Mouse (Mus musculus) right cerebral cortex, postnatal 14 days (tissue): ENCODE measurements at regions not wholly inside any gene's neighbourhood (a gene's known extent, or its start where the extent isn't known, plus 50 kb on each side); places are given as distances from the start of the nearest gene placed in this dataset.
"Not testable (repeated sequence)": the region's sequence is repeated elsewhere in the genome, so short reads cannot be mapped to it uniquely, and the experiment has no call there.

Experiments used
- DNase-seq: peaks from one replicate; pipeline ENCODE4 v3.0.0; 2022

DNA sequence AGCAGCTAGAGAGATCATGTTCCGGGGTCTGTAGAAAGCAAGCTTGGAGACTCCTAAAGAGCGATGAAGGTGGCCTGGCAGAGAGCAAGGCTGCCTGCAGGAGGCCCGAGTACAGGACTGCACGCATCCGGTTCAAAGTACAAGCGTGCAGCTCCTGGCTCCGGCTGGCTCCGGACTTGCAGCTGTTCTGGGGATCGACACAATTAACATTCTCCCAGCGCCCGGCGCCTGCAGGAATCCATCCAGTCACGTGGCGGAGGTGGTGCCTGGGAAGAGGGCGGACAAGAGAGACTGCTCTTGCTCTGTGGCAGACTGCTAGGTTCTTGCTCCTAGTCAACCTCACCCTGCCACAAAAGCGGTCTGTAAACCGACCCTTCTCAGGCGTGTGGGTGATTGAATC, 86.9 kb downstream of the Bdh1 start:
- peak; percentile 78 for DNase-seq

DNA sequence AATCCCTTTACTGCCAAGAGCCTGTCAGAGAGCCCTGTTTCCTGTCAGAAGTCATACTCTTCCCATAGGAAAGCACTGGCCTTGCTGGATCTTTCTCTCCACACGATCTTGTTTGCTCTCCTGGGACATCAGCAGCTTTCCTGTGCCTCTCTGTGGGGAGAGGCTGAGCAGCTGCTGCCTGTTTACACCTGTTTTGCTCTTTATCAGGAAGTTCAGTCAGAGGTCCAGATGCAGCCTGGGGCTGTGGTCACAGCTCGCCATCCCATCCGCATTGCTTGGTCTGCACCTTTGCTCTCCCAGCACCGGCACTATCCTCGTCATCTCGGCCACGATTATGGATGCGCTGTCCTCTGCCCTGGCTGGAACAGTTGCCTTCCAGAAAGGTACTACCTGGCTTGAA, 88.0 kb downstream of the Bdh1 start:
- no peak for DNase-seq

DNA sequence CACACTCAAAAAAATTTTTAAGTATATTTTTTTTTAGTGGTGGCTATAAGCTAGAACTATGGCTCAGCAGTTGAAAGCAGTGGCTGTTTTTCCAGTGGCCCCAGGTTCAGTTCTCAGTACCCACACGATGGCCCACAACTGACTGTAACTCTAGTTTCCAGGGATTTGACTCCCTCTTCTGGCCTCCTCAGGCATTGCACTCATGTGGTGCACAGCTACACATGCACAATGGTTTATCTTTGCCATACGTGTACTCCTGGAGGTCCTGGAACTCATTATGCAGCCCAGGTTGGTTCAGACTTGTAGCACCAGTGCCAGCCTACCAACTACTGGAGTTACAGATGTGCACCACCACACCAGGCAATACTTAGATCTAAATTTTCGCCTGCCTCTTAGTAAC, 96.7 kb downstream of the Bdh1 start:
- DNase-seq: no peak

DNA sequence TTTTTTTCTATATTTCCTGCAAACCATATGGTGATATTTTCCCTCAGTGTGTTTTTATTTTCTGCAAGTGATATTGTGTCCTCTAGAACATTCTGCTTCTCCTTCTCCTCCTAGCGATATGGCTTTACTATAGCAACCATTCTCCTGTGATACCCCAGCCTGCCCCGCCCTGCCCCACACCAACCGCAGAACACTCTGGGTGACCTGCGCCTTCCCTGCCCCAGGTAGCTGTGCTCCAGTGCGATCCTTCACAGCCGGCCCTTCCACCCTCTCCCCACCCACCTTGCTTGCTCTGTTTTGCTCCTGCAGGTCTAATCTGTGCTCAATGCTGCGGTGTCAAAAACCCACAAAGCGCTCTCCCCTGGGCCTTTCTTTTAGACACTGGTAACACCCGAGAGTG, 98.0 kb downstream of the Bdh1 start:
- DNase-seq: no peak

DNA sequence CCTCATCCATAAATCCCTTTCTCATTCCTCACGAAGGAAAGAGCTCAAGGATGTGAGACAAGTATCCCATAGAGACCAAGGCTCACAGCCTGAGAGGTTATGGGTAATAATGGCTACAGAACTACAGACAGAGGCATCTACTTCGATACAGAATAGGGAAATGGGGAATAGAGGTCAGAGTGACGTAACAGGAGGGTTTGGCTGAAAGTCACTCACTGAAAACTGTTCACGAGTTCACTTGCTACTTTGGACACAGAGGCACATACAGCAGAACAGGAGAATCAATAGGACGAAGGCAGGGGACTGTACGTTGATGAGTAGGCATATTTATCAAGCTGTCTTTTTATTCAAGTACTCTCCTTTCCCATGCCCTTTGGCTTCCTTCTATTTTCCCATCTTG, 99.7 kb downstream of the Bdh1 start:
- no peak for DNase-seq

DNA sequence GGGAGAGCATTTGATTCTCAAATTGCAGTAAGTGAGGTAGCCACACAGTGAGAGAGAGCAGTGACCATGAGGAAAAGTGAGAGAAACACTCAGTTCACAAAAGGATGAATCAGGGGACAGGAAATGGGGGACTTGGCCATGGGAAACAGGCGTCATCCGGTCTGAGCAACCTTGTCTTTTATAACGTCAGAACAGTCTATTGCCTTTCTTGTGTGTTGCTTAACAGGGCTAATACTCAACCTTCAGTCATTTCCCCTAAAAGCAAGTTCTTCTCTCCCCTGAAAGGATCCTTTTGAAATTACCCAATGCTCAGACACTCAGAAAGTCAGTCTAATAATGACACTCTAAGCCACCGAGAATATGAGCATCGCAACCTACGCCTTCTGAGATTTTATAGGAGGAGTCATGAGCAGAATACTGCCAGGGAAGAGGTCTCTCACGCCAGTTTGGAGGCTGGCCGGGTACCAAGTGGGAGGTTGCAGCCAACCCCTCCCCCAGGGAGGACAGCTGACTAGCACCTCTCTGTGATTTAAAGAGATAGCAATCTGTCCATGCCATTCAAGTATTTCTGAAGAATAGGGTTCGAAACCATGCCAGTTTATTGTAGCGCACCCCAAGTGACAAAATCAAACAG, 104.7 kb downstream of the Bdh1 start:
- no peak for DNase-seq

DNA sequence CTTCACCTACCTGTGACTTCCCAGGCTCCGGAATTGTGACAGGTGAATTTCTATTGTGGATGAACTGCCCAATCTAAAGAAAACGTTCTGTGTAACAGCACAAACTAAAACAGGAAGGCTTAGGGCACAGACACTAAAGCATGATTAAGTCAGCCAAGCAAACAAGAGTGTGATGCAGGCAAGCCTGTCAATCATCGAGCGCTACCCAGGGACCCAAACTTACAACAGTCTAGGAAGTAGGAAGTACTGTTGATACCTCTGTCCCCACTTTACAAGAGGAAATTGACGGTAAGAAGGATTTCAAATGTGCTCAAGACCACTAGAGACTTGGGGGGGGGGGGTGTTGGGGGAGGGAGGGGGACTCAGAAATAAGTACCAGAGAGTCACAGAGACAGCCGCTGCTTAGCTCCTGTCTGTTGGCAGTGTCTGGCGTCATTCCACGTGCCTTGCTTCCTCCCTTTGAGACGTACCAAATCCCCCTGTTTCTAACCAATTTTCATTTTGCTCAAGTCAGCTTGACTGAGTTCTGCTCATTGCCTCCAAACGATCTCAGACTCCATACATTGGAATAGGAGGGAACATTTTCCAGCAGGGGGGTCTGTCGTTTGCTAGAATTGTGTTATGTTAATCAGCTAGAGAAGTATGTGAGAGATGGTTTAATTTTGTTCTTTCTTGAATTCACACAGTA, 106.7 kb downstream of the Bdh1 start:
- DNase-seq: no peak

DNA sequence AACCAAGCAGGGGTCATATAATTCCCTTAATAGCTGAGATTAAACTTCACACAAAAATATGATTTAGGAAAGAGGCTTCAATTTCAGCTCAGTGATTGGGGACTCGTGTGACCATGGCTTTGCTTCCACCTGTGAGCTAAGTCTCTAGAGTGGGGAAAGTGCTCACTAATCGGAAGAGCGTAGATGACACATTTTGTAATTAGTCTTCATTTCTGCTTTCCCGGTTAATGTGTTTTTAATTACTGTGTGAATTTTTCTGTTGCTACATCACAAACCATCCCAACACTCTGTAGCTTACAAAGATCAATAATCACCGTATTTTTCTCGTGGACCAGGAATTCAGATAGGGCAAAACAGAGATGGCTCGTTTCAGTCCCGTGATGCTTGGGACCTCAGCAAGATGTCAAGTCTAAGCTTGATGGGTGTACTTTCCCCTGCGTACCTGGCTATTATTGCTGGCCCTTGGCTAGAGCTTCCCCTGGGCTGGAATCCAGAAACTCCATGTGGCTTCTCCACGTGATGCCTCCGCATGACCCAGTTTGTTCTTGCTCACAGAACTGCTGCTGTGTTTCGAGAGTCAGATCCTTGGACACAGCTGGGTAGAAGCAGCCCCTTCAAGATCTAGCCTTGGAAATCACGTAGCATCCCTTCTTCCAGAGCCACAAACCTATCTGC, 107.3 kb downstream of the Bdh1 start:
- DNase-seq: peak; percentile 39

DNA sequence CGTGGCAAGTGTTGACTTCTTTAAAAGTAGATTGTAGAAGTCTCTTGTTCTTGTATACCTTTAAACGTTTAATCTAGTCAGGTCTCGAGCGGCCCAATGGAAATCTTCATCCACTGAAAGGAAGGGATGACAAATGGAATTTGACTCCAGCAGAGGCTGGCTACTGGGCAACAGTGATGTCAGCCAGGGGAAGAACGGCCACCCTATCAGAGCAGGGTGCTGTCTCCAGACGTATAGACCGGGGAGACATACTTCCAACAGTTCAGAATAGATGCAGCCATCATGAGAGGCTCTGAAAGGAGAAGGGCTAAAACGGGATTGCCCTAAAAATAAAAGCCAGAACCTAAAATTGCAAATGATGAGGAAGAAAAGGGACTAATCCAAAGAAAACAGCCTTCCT, 108.0 kb downstream of the Bdh1 start:
- no peak for DNase-seq

DNA sequence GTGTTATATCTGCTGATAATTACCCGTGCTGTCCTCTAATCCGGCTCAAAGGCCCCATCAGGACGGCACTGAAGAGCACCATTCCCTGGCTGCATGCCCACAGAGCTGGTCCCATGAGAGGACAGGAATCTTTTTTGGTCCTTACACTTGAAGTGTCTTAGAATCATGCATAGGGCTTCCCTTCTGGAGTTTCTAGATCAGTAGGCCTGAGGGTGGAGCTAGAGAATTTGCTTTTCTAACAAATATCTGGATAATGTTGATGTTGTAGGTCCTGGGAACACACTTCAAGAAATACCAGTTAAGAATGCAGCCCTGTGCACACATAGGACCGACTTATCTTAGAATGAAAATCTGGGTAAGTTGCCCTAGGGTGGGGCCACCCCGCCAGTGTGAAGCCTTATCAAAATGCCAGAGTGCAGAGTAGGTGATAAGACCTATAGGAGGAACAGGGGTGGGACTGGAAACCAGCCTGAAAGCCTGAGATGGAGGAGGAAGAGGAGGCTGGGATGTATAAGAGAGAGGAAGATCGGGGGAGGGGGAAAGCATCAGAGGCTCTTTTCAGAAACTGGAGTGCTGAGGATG, 111.2 kb downstream of the Bdh1 start:
- no peak for DNase-seq

DNA sequence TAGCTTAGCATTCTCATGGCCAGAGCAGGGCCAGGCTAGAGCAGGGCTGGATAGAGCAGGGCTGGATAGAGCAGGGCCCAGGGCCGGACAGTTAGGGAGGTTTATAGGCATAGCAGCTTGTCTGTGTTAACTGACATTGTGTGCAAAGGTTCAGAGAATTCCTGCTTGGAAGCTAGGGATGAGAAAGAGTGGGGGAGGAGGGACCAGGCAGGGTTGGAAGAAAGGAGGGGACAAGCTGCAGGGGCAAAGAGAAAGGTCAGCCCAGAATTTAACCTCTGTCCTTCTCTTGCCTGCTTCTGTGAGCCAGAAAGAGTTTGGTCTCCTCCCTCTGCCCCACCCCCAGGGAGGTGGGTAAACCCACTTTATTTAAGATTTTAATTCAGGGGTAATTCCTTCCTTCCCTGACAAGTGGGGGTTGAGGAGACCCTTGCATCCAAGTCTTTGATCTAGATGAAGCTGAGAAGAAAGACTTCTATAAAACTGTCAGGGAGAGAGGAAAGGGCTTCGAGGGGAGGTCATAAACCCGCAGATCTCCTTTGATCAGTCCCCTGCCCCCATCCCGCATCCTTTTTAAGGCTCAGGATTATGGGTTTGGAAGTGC, 112.9 kb downstream of the Bdh1 start:
- no peak for DNase-seq

DNA sequence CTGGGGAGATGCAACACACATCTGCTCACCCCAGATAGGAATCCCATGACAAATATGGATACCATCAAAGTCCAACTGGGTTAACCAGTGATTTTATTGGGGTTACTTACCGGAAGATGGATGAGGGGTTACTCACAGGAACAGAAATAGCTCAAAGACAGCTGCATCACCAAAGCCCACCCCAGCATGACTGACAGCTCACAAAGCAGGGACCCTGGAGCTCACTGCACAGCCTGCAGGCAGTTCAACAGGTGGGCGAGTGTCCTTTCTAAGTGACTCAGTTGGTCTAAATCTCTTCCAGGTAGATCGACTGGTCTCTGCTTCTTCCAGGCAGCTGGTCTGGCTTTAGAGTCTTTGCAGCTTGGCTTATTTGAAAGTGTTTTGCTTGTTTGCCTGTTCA, 114.2 kb downstream of the Bdh1 start:
- DNase-seq: no peak

DNA sequence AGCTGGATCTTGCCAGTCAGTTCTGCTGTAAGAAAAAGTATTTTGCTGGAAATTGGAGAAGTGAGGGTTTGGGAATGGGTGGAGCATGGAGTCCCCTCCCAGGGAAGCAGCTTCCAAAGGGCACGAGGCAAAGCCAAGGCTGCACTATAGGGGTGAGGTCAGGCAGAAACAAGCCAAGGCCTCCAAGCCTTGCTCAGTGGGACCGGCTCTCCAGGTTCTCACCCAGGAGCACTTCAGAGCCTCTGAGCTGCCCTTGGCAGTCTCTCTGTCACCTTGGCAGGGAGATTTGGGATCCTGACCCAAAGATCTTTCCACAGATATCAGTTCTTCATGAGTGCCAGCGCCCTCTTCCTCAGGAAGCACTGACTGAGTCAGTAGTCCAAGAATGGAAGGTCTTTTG, 116.5 kb downstream of the Bdh1 start:
- no peak for DNase-seq

DNA sequence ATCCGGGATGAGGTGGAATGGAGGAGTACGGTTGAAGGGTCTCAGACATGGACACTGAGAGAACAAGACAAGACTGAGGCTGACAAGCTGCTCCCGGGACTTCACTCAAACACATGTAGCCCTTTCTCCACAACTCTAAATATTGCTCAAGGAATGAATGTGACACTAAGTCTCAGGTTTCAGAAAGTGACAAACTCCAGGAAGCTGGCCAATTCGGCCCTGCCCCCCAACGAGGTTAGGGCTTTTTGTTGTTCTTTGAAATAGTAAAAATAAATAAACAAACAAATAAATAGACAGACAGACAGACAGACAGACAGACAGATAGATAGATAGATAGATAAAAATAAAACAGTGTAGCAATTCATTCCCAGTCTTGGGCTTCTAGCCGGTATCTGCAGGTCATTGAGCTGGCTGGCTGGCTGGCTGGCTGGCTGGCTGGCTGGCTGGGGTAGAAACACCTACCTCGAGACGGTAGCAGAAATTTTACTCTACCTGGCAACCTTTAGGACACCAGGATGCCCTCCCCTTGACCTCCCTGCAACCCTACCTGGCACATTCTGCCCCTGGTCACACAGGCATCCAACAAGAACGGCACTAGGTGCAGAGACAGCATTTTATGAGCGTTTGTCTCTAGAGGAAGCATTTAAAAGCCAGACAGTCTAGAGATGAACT, 119.6 kb upstream of the Dlg1 start:
- DNase-seq: no peak

DNA sequence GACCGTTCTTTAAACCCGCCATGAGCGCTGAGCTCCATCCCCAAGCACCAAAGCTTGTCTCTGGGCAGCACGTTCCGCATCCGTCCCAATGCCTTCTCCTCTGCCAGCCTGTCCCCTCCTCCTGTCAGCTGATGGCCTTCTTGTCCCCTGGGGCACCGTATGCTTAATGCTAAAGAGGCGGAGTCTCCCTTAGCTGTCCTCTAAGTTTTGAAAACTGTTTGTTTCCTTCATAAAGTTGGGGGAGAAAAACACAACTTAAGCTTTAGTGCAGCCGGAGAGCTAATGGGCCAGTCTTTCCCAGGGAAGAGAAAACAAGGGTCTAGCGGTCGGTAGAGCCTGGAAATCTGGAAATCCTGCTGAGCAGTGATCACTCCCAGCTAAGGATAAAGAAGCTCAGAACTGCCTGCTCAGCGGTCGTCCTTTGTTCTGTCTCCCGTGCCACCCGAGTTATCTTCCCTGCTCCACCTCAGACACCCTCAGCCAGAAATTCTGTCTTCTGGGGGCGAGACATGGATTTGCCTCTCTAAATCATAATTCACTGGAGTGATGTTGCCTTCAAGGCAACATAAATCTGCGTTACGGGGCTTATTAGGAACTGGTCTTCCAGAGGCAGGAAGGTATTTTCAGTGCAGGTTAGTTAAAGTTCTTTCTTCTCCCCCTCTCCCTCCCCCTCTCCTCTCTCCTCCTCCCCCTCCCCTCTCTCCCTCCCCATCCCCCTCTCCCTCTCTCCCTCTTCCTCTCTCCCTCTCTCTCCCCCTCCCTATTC, 117.0 kb upstream of the Dlg1 start:
- no peak for DNase-seq

DNA sequence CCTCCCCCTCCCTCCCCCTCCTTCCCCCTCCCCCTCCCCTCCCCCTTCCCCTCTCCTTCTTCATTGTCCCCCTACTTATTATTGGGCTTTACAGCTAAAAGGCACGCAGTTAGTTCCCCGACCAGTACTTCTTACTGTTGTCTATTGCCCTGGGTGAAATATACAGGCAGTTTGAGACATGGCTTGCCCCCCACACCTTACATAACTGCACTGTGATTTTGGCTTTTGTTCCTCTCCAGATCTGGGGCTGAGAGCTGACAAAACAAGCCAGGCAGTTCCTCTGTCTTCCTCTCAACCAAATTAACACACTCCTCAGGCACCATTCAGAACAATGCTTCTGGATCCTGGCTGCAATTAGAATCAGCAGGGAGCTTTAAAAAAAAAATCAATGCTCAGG, 116.4 kb upstream of the Dlg1 start:
- DNase-seq: no peak

DNA sequence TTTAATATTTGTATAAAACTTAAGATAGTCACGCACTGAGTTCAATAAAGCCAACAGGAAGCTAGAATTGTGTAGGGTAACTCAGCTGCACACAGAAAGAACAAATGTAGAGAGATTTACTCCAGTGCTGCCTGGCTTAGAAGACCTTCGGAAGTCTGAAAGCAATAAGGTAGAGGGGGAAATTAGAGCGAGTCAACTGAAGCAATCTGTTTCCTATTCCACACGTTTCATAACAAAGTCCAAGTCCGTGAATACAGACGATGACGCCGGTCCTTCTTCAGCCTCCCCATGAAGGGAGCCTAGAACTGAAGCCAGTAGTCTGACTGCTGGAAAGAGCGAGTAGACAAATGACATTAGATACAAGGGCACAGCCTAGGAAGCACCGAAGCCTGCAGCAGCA, 115.9 kb upstream of the Dlg1 start:
- no peak for DNase-seq

DNA sequence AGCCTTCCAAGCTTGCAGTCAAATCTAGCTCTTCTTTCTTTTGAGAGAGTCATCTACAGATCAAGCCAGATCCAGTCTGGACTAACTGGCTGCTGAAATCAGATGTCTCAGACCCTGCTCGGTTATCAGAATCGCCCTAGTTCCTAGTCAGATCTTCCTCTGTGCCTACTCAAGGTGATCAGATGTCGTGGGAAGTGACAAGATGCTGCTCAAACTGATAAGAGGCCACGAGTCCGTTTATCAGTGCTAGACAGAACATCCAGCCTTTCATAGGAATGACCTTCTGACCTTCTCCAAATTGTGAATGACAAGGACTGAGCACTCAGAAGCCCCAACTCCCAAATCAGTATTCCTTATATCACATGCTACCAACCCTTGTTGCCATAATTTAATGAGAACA, 113.3 kb upstream of the Dlg1 start:
- DNase-seq: no peak

DNA sequence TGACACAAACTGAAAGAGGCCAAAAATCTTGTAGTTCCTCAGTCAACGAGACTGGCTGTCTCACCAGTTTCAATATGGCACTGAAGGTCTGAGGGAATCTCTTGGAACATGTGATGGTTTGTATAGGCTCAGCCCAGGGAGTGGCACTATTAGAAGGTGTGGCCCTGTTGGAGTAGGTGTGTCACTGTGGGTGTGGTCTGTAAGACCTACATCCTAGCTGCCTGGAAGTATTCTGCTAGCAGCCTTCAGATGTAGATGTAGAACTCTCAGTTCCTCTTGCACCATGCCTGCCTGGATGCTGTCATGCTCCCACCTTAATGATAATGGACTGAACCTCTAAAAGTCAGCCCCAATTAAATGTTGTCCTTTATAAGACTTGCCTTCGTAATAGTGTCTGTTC, 112.7 kb upstream of the Dlg1 start:
- not testable (repeated sequence) for DNase-seq

DNA sequence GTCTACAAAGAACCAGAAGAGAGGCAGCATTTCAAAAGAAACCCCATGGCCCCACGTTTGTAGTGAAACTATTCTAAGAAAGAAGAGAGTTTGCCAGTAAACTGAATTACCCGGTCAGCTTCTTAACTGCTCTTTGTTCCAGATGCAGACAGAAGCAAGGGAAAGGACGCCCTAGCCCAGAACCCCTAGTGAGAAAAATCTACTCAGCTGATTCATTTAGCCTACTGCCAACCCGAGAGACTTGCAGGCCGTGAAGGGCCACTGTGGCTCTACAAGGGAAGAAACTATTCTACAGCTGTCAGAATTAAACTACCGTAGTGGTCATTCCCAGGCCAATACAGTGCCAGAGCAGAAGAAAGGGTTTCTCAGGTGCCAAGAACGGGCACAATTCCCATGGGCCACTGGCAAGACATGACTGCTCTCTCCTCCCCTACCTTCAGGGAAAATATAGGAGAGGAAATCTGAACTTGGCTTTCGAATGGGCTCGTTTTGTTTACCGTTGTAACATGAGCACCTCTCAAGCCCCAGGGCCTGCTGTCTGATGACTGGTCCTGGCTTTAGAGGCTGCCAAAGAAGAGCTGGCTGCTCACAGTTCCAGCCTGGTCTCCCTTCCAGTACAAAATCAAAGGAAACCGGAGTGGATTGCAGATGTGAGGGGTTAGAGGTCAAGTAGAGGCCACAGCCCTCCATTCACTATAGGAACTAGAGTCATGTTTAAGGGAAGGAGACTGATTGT, 111.7 kb upstream of the Dlg1 start:
- DNase-seq: no peak

DNA sequence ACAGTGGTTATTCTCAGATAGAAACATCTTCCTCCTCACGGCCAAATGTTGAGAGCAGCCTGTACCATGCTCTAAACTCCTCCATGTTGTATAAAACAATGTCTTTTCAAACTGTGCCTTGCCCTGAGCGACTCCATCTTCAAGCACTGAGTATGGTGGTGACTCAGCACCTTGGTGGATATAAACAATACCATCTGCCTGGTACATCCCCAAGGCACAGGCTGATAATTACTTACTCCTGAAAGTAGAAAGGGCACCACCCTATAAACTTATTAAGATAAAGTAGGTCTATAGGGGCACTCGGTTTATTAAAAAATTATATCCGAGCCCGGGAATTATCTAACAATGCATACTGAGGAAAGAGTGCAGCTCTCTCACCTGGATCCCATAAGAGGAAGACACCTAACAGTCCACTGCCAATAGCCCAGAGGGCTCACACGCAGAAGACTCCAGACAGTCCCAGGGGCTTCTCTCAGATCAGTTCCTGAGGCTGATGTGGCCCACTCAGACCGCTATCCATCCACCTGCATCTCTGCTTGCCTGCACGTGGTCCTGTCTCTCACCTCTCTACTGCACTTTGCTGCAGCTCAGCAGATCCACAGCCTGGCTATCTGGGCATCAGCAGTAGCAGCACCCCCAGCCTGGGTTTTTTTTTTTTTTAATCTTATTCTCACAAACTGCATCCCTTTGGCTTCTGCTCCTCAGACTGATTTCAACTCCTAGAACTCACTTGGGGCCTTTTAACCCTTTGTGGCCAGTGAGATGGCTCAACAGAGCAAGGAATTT, 109.7 kb upstream of the Dlg1 start:
- DNase-seq: no peak
